Mouse (Mus musculus) small intestine, adult 2 months (tissue): ENCODE results near the gene Khdc3.

ENCODE experiments used
- CTCF ChIP-seq: fragments of 200-500 bp; IDR thresholded peaks from 2 replicates; pipeline ENCODE4 v1.5.1; 2012; ENCODE audit warnings: low read depth, mild to moderate bottlenecking, control low read depth, inconsistent platforms, low read length, moderate library complexity, mixed read lengths; ENCODE audit not compliant: insufficient replicate concordance, insufficient read length; ENCODE audit errors: extremely low read depth
- POLR2A ChIP-seq: fragments of 200-500 bp; IDR thresholded peaks from 2 replicates; pipeline ENCODE4 v1.6.1; 2012; ENCODE audit warnings: low read depth, mild to moderate bottlenecking, control low read depth, inconsistent platforms, low read length, moderate library complexity

GRCm38 (mm10) chr9:73087581-73087980, 14.1 kb upstream of the Khdc3 start:
- no peak for TF ChIP-seq CTCF
- no peak for TF ChIP-seq POLR2A
